Mouse (Mus musculus): ENCODE results near the gene Tbx4.

- TF ChIP-seq POLR2A (IDR thresholded peaks at IDR 0.05; ENCODE audit: borderline replicate concordance, low read depth, low read length) (no peak), CTCF (IDR thresholded peaks at IDR 0.05; ENCODE audit: low read depth, low read length) (no peak)
Measured at GRCm38 (mm10) chr11:85884498-85884897, 1.7 kb upstream of the Tbx4 start.
